Mouse (Mus musculus) gastrocnemius, postnatal 36 days (tissue): ENCODE measurements at regions not wholly inside any gene's neighbourhood (a gene's known extent, or its start where the extent isn't known, plus 50 kb on each side); places are given as distances from the start of the nearest gene placed in this dataset.

ENCODE experiments used
- DNase-seq, 2 experiments: peaks; one replicate each; pipeline ENCODE4 v3.0.0; 2022
- intact Hi-C: fragments of 180-260 bp; cut with DNase I; formaldehyde crosslinking; loops from one replicate; pipeline ENCODE4 v1.15.1; 2025

DNA sequence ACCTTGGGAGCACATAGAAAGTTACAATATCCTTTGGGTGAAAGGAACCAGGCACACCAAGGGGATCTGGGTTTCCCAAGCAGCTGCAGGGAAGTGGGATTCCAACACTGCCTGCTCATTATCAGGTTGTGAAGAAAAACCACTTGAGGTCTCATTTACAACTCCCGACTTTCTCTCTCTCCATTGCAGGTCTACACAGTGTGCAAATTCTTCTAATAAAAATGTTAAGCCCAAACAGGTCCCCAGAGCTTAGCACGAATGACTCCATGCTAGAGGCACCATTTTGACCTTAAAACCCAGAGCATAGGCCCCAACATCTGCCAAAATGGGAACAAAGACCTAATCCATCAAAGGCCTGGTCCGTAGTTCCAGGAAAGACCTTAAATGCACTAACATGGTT, 231.3 kb upstream of the Nrip1 start:
- intact Hi-C loops: no loop called here
- no peak for DNase-seq

DNA sequence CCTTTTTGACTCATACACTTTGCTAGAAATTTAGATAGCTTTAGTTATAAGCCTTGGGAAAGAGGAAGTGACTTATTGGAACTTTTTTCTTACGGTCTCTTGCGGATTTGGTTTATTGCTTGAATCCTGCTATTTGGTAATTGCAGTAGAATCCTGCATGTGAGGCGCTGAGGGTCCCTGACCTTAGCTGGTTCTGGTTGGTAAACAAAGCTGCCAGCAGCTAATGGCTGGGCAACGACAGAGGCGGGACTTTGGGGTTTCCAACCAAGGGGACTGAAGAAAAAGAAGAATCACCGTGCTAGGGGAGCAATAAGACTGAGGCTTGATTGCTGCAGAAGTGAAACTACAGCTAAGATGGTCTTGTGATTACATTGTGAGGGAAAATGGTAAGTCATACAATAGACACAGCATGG, 230.2 kb upstream of the Nrip1 start:
- intact Hi-C loops: no loop called here
- no peak for DNase-seq

DNA sequence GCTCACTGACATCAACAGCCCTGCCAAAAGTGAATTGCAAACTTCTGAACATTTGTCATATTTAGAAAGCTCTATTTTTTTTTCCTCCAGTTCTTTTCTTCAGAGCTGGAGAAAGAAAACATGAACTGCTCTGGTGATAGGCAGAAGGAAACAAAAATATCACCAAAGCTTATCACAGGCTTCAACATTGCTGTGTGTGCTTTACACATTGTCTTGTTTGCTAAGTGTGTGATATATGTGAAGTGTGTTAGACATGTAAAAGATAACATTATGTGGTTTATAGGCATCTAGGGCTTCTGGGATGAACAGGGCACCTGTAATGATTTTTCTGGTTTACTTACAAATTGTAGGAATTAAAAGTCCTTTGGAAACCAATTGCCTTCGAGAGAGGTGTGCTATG, 229.8 kb upstream of the Nrip1 start:
- DNase-seq: no peak
- intact Hi-C loops: no loop called here

DNA sequence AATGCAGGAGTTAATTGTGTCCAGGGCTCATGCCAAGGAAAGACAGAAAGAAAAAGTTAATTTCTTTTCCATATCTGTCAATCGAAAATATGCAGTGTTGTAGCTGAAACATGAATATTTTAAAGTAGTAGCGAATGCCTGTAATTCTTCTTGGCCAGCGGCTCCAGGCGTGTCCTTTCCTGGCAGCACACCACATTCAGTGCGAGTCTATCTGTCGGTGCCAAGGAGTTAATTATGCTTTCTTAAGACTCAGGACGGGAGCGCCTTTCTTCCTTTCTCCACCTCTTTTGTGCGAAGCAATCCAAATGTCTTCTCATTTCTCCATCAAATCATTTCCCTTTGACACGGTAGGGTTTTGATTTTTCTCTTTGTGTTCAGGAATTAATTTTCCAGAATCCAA, 226.5 kb upstream of the Nrip1 start:
- peak; percentile 37 to 48 for DNase-seq
- intact Hi-C loops: no loop called here

DNA sequence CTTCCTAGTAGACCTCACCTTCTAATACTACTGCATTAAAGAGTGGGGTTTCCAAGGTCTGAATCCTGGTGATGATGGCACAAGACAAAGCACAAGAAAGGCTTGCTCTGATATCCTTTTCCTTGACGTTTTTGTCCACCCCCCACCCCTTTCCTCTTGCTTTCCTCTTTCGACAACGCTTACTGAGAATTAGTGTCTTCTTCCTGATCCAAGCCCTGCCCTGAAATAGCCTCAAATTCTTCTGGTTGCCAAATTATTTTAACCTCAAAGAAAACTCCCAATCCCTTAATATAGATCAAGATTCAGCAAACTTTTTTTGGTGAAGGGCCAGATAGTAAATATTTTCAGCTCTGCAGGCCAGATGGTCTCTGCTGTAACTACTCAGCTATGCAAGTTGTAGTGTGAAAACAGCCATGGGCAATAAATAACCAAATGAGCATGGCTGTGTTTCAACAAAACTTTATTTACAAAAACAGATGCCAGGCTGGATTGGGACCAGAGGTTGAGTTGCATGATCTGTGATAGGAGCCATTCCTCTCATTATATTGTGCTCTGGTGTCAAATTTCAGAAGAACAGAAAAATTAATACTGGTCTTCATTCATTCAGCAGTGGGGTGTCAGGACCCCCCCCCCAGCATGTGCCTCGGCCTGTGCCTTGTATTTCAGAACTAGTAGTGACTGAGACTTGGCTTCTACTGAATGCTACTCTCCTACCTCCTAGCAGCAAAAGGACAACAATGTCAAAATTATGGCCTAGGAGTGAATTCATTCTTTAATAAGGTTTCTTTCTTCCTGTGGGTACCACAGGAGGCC, 218.5 kb upstream of the Nrip1 start:
- no peak for DNase-seq
- intact Hi-C loops: no loop called here

DNA sequence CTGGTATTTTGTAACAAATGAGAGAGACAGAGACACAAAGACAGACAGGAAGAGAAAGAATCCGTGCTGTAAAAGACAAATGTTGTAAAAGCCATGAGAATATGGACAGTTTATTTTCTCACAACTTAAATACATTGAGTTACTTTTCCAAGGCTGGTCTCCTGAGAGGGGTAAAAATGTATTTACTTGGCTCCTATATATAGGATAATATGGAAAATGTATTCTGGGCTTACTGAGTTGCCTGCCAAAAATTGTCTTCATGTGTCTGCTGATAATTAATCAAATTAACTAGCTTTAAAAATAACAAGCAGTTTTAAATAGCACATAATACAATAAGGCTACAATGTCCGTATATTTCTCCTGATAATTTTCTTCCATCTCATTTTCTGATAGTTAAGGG, 216.2 kb upstream of the Nrip1 start:
- intact Hi-C loops: no loop called here
- DNase-seq: no peak

DNA sequence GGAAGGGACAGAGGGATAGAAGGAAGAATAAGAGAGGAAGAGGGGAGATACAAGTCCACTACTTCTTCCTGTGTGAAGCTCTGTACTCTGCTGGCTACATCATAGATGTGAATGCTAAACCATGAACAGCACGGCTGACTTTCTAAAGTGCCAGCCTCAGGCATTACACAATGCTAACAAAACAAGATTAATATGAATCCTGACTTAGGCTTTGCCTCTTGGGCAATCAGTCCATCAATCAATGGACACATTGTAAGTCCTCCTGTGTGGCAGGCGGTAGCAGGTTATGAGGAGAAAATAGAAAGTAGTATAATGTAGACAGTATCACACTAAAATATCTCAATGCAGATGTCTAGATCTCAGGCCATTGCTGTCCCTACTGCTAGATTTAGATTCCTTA, 203.6 kb upstream of the Nrip1 start:
- intact Hi-C loops: no loop called here
- DNase-seq: no peak

DNA sequence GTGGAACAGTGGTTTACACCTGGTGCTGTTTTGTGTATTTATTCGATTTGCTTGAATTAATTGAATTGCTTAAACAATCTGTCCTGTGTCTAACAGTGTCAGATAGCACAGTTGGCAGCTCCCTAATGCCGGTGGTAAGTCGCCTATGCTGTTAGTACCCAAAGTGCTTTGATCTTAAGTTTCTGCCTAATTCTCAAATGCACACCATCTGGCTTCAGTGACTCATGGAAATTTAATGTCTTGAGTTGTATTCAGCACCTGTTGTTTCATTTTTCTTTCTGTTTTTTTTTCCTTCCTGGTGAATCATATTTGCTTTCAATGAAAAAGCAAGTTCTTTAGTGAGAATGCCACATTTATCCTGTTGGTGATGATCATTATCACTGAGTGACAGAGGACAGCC, 201.7 kb upstream of the Nrip1 start:
- no peak for DNase-seq
- intact Hi-C loops: no loop called here

DNA sequence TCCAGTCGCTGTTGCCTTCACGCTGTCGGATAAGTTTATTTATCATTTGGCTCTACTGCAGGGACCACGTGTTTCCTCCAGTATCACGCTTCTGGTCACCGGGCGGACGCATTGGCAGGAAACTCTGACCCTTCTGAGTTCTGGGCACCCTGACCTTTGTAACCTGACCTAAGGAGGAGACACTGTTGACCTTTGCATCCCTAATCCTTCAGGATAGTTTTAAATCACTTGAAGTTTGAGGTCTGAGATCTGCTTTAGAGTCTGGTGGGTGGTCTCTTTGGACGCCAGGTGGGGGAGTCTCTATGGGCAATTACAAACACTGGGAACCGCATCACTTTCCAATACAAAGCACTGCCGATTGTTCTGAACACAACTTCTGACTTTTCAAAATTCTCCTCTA, 192.6 kb upstream of the Nrip1 start:
- intact Hi-C loops: no loop called here
- no peak for DNase-seq

DNA sequence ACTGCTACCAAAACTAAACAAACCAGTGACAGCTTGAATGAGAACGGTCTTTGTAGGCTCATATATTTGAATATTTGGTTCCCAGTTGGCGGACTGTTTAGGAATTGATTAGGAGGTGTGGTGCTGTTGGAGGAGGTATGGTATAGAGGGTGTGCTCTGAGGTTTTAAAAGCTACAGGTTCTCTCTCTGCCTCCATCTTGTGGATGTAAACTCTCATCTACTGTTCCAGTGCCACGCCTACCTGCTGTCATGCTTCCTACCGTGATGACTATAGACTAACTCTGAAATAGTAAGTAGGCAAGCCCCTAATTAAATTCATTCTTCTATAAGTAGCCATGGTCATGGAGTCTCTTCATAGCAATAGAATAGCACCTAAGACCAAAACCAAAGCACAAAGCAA, 181.2 kb upstream of the Nrip1 start:
- no peak for DNase-seq

DNA sequence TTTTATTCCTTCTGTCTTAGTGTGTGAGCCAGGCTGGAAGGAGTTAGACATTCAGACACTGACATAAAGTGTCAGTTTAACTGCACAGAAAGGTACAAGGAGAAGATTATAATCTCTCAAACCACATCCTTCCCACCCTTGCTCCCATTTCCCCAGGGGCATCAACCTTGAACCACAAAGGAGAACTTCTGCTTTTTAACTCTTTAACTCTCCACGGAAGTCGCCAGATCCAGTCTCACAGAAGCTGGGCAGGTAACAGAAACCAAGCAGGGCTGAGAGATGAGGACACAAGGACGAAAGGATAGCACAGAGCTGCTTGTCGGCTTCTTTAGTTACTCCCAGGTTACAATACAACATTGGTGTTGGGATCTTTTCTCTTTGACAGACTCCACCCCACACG, 176.0 kb upstream of the Nrip1 start:
- intact Hi-C loops: no loop called here
- DNase-seq: no peak

More for the DNA sequence above, 181.2 kb upstream of the Nrip1 start:
- intact Hi-C loops: no loop called here

DNA sequence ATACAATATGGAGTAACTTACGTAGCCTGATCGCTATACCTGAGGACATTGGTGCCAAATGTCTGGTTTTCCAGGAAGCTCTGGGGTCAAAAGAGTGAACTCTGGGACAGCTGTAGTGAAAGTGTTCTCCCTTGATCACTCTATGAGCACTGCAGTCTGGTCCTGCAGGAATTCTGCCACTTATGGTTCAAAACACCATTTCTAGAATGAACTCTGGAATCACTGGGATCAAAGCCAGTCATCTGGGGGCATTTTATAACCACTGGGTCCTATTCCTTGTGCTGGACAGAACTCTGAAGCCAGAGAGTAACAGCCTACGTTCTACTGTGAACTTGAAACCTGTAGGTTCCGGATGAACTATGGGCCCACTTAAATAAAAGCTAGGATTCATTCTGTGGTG, 173.5 kb upstream of the Nrip1 start:
- intact Hi-C loops: no loop called here
- DNase-seq: no peak

DNA sequence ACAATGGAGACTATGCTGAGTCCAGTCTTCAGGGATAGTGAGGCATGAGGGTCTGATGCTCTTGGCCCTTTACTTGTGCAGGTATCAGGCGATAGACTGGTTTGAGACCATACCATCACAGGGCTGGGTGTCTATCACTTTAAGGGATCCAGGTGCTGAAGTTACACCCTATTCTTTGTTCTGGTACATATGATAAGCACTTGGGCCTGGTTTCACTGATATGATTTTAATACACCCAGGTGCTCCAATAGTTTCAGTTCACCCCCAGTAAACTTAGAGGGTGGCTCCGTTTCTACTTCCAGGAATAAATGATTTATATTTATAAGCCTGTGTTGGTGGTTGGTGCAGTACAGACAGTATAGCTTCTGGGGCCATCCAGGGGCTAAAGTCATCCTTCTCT, 173.0 kb upstream of the Nrip1 start:
- no peak for DNase-seq
- intact Hi-C loops: no loop called here

DNA sequence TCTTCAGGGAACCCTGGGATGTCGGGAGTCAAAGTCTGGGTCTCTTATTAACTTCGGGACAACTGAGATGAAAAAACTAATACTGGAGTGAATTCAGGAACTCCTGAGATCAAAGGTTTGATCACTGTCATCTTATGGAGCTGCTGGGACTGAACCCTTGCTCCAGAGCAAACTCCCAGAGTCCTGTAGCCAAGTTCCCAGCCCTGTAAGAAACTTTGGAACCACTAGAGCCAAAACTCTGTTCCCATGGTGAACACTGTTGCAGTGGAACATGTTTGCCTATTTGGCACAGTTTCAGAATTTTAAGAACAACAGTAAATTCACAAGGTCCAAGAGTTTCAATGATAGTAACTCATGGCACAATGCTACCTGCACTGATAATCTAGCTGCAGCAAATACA, 172.3 kb upstream of the Nrip1 start:
- DNase-seq: no peak
- intact Hi-C loops: no loop called here

DNA sequence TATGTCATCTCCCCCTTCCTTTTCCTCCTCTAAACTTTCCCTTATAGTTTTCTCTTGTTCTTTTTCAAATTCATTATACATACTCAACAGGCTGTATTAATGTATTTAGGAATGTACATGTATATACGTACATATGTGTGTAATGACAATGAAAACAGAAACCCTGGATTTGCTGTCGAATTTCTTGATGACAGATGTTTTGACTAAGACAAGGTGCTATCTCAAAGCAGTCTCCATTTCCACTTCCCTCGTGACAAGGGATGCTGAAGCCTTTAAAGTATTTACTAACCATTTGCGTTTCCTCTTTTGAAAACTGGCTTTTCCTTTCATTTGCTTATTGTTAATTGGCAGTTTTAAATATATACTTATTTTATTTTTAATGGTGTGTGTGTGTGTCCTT, 171.3 kb upstream of the Nrip1 start:
- no peak for DNase-seq
- intact Hi-C loops: no loop called here

DNA sequence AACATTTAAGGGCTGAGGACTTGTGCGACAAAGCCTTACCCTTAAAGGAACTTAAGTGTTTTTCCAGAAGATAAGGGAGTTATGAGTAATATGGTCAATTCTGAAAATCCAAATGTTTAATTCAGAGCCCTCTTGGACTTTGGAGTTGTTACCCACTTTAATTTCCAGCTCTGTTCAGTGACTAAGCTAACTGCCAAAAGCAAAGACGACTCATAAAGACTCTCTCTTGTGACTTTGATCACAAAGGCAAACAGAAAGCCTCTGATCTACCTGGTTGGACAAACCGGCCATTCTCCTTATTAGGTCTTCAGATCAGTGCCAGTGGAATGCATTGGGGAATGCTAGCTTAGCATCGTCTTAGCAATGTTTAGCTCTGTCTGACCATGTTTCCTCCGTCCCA, 167.3 kb upstream of the Nrip1 start:
- intact Hi-C loops: no loop called here
- no peak for DNase-seq

DNA sequence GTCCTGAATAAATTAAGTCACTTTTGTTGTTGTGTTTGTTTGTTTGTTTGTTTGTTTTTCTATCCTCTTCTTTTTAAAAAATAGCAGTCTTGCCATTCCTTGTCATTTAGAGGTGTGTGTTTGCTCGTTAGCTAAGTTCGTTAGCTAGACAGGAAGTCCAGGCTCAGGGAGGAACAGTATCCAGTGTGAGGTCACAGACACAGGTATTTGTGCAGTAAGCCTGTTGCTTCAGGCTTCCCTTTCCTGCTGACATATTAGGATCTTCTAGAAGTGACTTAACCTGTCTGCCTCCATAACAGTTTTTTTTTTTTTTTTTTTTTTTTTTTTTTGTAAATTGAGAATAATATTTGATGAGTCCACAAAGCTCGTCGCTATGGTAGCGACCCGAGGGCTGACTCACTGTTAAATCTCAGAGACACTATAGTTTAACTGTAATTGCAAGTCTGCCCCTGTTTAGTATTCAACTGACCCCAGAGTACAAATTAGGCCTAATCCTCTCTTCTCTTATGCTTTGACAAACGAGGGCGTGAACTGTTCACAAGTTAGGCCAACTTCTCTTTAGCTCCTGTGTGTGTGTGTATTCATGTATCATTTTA, 166.8 kb upstream of the Nrip1 start:
- no peak for DNase-seq
- intact Hi-C loops: no loop called here

DNA sequence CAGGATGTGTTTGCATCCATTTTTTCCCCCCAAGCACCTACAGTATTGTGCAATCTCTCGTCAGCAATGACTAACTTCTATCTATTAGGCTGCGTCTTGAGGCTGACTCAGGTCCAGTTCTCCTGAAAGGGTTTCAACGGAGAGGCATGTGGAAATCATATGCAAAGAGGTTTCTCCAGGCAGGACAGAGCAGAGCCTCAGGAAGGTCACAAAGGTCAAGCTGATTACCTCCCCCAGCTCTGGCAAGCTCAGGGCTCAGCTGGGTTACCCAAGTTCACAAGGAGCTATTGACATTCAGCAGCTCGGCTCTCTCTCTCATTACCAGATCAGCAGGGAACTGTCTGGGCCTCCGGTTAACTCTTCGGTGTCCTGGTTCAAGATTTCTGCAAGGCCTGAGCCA, 166.0 kb upstream of the Nrip1 start:
- DNase-seq: no peak

DNA sequence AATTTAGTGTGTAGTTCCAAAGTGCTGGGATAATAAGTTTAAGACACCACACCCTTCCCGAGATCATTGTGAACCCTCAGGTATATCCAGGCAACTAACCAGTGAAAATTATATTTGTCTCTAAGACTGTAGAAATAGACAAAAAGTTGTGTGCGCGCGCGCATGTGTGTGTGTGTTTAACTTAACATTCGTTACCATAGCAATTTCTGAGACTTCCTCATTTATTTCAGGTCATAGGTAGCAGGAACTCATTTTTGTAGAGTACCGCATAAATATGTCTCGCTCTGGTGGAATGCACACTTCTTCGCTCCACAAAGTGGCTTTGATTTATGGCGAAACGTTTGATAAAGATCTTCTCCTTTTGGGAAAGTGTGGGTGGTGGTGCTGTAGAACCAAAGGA, 164.2 kb upstream of the Nrip1 start:
- intact Hi-C loops: no loop called here
- no peak for DNase-seq

More for the DNA sequence above, 166.0 kb upstream of the Nrip1 start:
- intact Hi-C loops: no loop called here

DNA sequence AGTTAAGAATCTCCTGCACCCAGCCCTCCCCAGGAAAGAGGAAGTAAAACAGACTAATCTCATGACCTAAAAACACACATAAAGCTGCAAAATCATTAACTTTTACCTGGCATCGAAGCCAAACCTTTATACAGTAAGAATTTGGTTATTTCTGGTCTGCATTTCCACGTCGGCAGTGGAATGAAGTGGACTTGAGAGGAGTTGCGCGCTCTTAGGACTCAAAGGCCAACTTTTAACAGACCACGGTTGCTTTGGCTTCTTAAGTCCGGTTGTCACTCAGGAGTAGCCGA, 159.2 kb upstream of the Nrip1 start:
- DNase-seq: no peak
- intact Hi-C loops: no loop called here

DNA sequence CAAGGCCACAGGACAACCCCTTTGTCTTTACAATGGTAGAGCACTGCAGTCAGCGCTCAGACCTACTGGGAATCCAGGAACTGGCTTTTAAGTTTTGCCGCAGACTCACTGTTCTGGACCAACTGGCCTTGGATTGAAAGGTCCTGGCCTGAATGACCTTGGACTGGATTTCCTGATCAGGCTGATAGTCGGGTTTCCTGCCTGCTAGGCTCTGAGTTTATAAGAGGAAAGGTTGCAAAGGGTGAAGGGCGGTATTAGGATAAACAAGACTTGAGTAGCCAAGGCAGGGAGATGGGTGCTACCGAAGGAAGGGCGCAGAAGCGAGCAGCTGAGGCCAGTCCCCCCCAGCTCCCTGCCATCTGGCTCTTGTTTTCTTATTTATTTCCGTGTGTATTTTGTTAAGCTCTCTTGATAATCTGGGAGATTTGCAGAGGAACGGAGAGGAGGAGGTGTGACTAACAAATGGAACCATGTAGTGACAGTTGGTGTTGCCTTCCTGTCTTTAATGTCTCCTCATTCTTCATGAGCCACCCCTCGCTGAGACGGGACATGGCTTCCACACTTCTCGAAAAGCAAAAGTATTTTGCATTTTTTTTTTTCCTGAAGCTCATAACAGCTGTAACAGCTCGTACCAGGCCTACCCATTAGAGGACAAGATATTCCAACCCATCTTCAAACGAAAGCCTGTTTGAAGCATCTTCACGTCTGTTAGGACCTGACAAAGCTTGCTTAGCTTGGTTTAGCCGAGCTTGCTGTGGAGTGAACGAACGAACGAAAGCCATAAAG, 158.7 kb upstream of the Nrip1 start:
- DNase-seq: no peak
- intact Hi-C loops: no loop called here

DNA sequence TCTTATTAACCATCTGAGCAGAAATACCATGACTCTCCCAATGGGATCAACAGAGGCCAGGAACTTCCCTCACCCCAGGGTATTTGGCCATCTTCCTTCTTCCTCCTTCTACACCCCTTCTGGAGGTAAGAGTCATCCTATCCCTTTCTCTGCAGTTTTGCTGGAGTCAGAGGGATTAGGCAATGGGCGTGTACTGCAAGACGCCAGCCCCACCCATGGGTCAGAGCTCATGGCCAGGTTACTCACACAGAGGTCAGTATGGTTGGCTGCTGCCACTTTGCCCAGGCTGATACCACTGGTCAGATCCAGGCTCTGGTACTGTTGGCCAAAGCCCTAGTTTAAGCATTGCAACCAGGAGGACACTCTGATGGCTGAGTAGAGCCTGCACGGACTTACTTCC, 157.3 kb upstream of the Nrip1 start:
- no peak for DNase-seq
- intact Hi-C loops: no loop called here
